8 mouse cellular contexts compared by ENCODE assay signal in genomic region chr4:141031733-141032132, GRCm38 (mm10). TPM values are rescaled to one million over a fixed set of nuclear protein-coding genes. Genes with fewer than 3 reads are reported as not detected.
A peak's percentile ranks its signal among the peaks of the same experiment; 100 is the strongest.
DNase-seq lines count a peak whose midpoint lies in the region; ATAC-seq and TF ChIP-seq lines count a peak whose summit lies in the region.

No protein-coding gene starts in this region.

- H3K4me1 ChIP-seq in intestine, postnatal 0 days (replicated peaks; ENCODE audit: control insufficient read depth, insufficient read depth, low read length) = no peaks in the 10 kb centered on the region
- no peaks in the 10 kb centered on the region for H3K4me1 ChIP-seq in limb, embryonic 10.5 days
- peaks cover 4% of the 10 kb centered on the region; the same call in 1 of the 2 replicates for H3K4me1 ChIP-seq in midbrain, embryonic 15.5 days

- no peak overlapping the region for H3K9ac ChIP-seq in intestine, postnatal 0 days (ENCODE audit: low read depth, low read length)
- H3K9ac ChIP-seq in midbrain, embryonic 15.5 days = no peak overlapping the region

- TF ChIP-seq CTCF in intestine, postnatal 0 days (IDR thresholded peaks at IDR 0.05; ENCODE audit: low read depth) = peak; percentile 97

- no peak overlapping the region for H3K4me2 ChIP-seq in intestine, postnatal 0 days (replicated peaks; ENCODE audit: low read depth)
- no peak overlapping the region for H3K4me2 ChIP-seq in midbrain, embryonic 15.5 days

- no peak overlapping the region for H3K27ac ChIP-seq in intestine, postnatal 0 days (ENCODE audit: low read depth, low read length)
- no peak overlapping the region for H3K27ac ChIP-seq in limb, embryonic 10.5 days
- H3K27ac ChIP-seq in midbrain, embryonic 15.5 days = no peak overlapping the region

- ATAC-seq in common myeloid progenitor, adult 5-6 weeks (replicated peaks; ENCODE audit: low read depth, poor library complexity, severe bottlenecking) = peak; percentile 96
- peak; percentile 29; the same call in 1 of the 2 replicates for ATAC-seq in intestine, postnatal 0 days
- ATAC-seq in midbrain, embryonic 15.5 days (replicated peaks) = peak; percentile 32; the same call in 1 of the 2 replicates

- H3K27me3 ChIP-seq in intestine, postnatal 0 days (replicated peaks; ENCODE audit: control insufficient read depth, insufficient read depth, low read length) = no peaks in the 10 kb centered on the region
- no peaks in the 10 kb centered on the region for H3K27me3 ChIP-seq in limb, embryonic 10.5 days (ENCODE audit: low read depth, poor library complexity, severe bottlenecking)
- no peaks in the 10 kb centered on the region for H3K27me3 ChIP-seq in midbrain, embryonic 15.5 days (replicated peaks)

- 14% methylated on average over 6 of the region's 6 CpGs for WGBS in intestine, postnatal 0 days
- WGBS in limb, embryonic 10.5 days = 20% methylated on average over 6 of the region's 6 CpGs
- WGBS in midbrain, embryonic 15.5 days = 19% methylated on average over 6 of the region's 6 CpGs

- H3K9me3 ChIP-seq in intestine, postnatal 0 days (ENCODE audit: control insufficient read depth) = no peaks in the 10 kb centered on the region
- H3K9me3 ChIP-seq in limb, embryonic 10.5 days (replicated peaks) = no peaks in the 10 kb centered on the region
- H3K9me3 ChIP-seq in midbrain, embryonic 15.5 days = no peaks in the 10 kb centered on the region

- peak; percentile 55 to 59 for DNase-seq in urinary bladder, adult 18-20 months (ENCODE audit: low spot score in 2 of 2)
- no peak for DNase-seq in urinary bladder, postnatal 10 days (ENCODE audit: low spot score)
- DNase-seq in gastrocnemius, postnatal 10 days = peak; percentile 87
- DNase-seq in limb, embryonic 10.5 days (ENCODE audit: low spot score) = peak; percentile 80
- DNase-seq in spleen, postnatal 10 days (ENCODE audit: low spot score in 2 of 2) = peak; percentile 74 to 87

- H3K36me3 ChIP-seq in intestine, postnatal 0 days (ENCODE audit: control insufficient read depth, insufficient read depth) = peaks cover 26% of the 10 kb centered on the region; the same call in 1 of the 2 replicates
- peaks cover 91% of the 10 kb centered on the region for H3K36me3 ChIP-seq in limb, embryonic 10.5 days
- H3K36me3 ChIP-seq in midbrain, embryonic 15.5 days (replicated peaks) = peaks cover 7% of the 10 kb centered on the region; the same call in 1 of the 2 replicates

- no peak overlapping the region for H3K4me3 ChIP-seq in intestine, postnatal 0 days (ENCODE audit: low read depth, low read length)
- no peak overlapping the region for H3K4me3 ChIP-seq in limb, embryonic 10.5 days
- no peak overlapping the region for H3K4me3 ChIP-seq in midbrain, embryonic 15.5 days

RNA-seq across cellular contexts. Expression of gene Mfap2, which starts 21.5 kb away (rescaled TPM):
- total RNA-seq in common myeloid progenitor, adult 5-6 weeks (2017) = not detected in 2 replicates
- total RNA-seq in gastrocnemius, postnatal 10 days (2021) = 10 to 100 TPM; 79.1 to 88.6 TPM
- 117 and 138 TPM in 2 replicates for polyA plus RNA-seq in intestine, postnatal 0 days (2015; fragmentation: Nextera tagmentation; extraction: Ambion mirVana)
- 444 and 521 TPM in 2 replicates for polyA plus RNA-seq in limb, embryonic 10.5 days (2016; fragmentation: Nextera tagmentation; extraction: Ambion mirVana)
- 153 and 181 TPM in 2 replicates for polyA plus RNA-seq in midbrain, embryonic 15.5 days (2015; fragmentation: Nextera tagmentation; extraction: Ambion mirVana)

RNA-seq across cellular contexts. Expression of gene Crocc, which starts 28.6 kb away (rescaled TPM):
- 4.3 and 9.3 TPM in 2 replicates for total RNA-seq in common myeloid progenitor, adult 5-6 weeks (2017)
- total RNA-seq in gastrocnemius, postnatal 10 days (2021) = 1 to 10 TPM; 3.8 to 9.3 TPM
- 1.3 and 1.5 TPM in 2 replicates for polyA plus RNA-seq in intestine, postnatal 0 days (2015; fragmentation: Nextera tagmentation; extraction: Ambion mirVana)
- 10.6 and 11.4 TPM in 2 replicates for polyA plus RNA-seq in limb, embryonic 10.5 days (2016; fragmentation: Nextera tagmentation; extraction: Ambion mirVana)
- polyA plus RNA-seq in midbrain, embryonic 15.5 days (2015; fragmentation: Nextera tagmentation; extraction: Ambion mirVana) = 7.0 and 8.9 TPM in 2 replicates

RNA-seq across cellular contexts. Expression of gene Atp13a2, which starts 45.1 kb away (rescaled TPM):
- 33.6 and 63.3 TPM in 2 replicates for total RNA-seq in common myeloid progenitor, adult 5-6 weeks (2017)
- 10 to 100 TPM; 19.1 to 25.9 TPM for total RNA-seq in gastrocnemius, postnatal 10 days (2021)
- polyA plus RNA-seq in intestine, postnatal 0 days (2015; fragmentation: Nextera tagmentation; extraction: Ambion mirVana) = 10.9 and 11.7 TPM in 2 replicates
- polyA plus RNA-seq in limb, embryonic 10.5 days (2016; fragmentation: Nextera tagmentation; extraction: Ambion mirVana) = 33.9 and 44.0 TPM in 2 replicates
- 189 and 193 TPM in 2 replicates for polyA plus RNA-seq in midbrain, embryonic 15.5 days (2015; fragmentation: Nextera tagmentation; extraction: Ambion mirVana)

RNA-seq across cellular contexts. Expression of gene Necap2, which starts 46.4 kb away (rescaled TPM):
- 60.3 and 78.8 TPM in 2 replicates for total RNA-seq in common myeloid progenitor, adult 5-6 weeks (2017)
- 10 to 100 TPM; 27.2 to 31.1 TPM for total RNA-seq in gastrocnemius, postnatal 10 days (2021)
- 103 TPM in 2 replicates for polyA plus RNA-seq in intestine, postnatal 0 days (2015; fragmentation: Nextera tagmentation; extraction: Ambion mirVana)
- polyA plus RNA-seq in limb, embryonic 10.5 days (2016; fragmentation: Nextera tagmentation; extraction: Ambion mirVana) = 67.9 and 82.8 TPM in 2 replicates
- 55.9 and 56.0 TPM in 2 replicates for polyA plus RNA-seq in midbrain, embryonic 15.5 days (2015; fragmentation: Nextera tagmentation; extraction: Ambion mirVana)

RNA-seq across cellular contexts. Expression of gene Spata21, which starts 56.4 kb away (rescaled TPM):
- not detected in 2 replicates for total RNA-seq in common myeloid progenitor, adult 5-6 weeks (2017)
- total RNA-seq in gastrocnemius, postnatal 10 days (2021) = not detected
- polyA plus RNA-seq in intestine, postnatal 0 days (2015; fragmentation: Nextera tagmentation; extraction: Ambion mirVana) = 0.12 and 0.33 TPM in 2 replicates
- polyA plus RNA-seq in limb, embryonic 10.5 days (2016; fragmentation: Nextera tagmentation; extraction: Ambion mirVana) = 0.18 TPM in 1 of 2 replicates, not detected in the other
- 0.27 and 0.87 TPM in 2 replicates for polyA plus RNA-seq in midbrain, embryonic 15.5 days (2015; fragmentation: Nextera tagmentation; extraction: Ambion mirVana)

Comparison
In these comparisons a context has a peak if more than half of its experiments do, and no peak if none do; other contexts are left out.
1. ATAC-seq: peak in every context shown above with its lines; median percentile 96 in common myeloid progenitor, adult 5-6 weeks; 32 in midbrain, embryonic 15.5 days; 29 in intestine, postnatal 0 days.